Mouse (Mus musculus): ENCODE results near the gene Tmem235.

DNA sequence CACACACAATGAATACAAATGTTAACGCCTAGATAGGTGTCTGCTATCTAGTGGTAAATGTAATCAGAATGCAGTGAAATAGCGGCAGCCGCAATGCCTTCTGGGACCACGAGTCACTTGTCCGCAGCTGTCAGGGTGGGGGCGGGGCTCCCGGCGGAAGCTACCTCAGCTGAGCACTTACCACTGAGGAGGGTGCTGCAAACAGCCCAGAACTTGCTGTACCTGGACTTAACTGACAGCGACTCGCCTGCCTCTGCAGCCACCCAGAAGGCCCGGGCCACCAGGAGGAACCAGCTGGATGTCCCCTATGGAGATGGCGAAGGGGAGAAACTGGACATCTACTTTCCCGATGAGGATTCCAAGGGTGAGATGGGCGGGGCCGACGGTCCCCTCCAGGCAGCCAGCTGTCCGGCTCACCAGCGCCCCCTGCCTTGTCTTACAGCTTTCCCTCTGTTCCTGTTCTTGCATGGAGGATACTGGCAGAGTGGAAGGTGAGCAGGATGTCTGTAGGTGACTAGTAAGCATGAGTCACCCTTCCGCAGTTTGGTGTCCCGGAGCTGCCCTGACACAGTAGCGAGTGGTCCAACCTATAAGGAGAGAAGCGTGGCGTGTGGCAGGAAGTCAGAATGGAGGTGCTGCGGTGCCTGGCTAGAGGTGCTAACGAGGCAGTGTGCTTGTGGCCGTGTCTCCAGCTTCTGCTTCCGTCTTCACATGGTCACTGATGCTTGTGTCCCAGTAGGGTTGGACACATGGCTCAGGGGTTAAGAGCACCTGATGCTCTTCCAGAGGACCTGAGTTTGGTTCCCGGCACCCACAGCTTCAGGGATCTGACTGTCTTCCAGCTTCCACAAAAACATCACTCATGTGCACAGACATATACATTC lies 28.2 kb upstream of the Tmem235 start:
- TF ChIP-seq MYOD1 (IDR thresholded peaks at IDR 0.05; ENCODE audit: control insufficient read depth, insufficient read length, low read depth), result peak; percentile 65
- TF ChIP-seq MAX (IDR thresholded peaks at IDR 0.05), result no peak
